Mouse (Mus musculus): Measurements from ENCODE around the gene Skap2. TPM values are rescaled to one million over a fixed set of nuclear protein-coding genes. Genes with fewer than 3 reads are reported as not detected.

The Skap2 gene
- polyA plus RNA-seq, 1 experiment from 2014 or later = 19.1 TPM

GRCm38 (mm10) chr6:52004995-52005394, 7.4 kb downstream of the Skap2 start:
- no peak for ATAC-seq (ENCODE audit: insufficient read depth)
- Histone ChIP-seq H3K4me2 (no peak overlapping the region), H3K36me3 (replicated peaks) (no peaks in the 10 kb centered on the region), H3K27ac (replicated peaks) (no peak overlapping the region), H3K4me1 (replicated peaks) (0 out of 2 replicates have a peak, but pooled peaks cover 7% of the 10 kb centered on the region), H3K4me3 (replicated peaks) (no peak overlapping the region), H3K27me3 (peaks cover 54% of the 10 kb centered on the region), H3K9me3 (replicated peaks) (no peaks in the 10 kb centered on the region), H3K9ac (no peak overlapping the region)
- WGBS (ENCODE audit: insufficient replicate concordance) = 18% methylated on average over 3 of the region's 3 CpGs

DNA sequence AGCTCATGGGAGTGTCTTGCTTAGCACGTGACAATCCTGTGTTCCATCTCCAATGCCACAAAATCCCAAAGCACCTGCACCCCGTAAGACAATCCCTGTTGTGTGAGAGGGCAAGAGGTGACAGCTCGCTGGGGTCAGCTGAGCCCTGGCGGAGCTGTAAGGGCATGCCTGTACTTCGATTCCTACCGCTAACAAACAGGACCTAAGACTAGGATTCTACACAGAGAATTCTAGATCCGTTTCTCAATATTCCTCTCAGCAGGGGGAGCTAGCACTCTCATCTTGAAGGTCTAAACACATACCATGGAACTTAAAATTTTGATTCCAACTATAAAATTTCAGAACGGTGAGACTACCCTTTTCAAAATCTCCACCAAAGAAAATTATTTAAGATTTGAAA, 9.7 kb downstream of the Skap2 start:
- H3K9ac ChIP-seq = no peak overlapping the region
- 0 out of 2 replicates have a peak, but pooled peaks cover 7% of the 10 kb centered on the region for H3K4me1 ChIP-seq (replicated peaks)
- no peak overlapping the region for H3K4me3 ChIP-seq (replicated peaks)
- H3K4me2 ChIP-seq = no peak overlapping the region
- peaks cover 37% of the 10 kb centered on the region for H3K27me3 ChIP-seq
- H3K27ac ChIP-seq (replicated peaks) = no peak overlapping the region
- 53% methylated on average over 8 of the region's 8 CpGs for WGBS (ENCODE audit: insufficient replicate concordance)
- ATAC-seq (ENCODE audit: insufficient read depth) = no peak
- no peaks in the 10 kb centered on the region for H3K9me3 ChIP-seq (replicated peaks)
- H3K36me3 ChIP-seq (replicated peaks) = no peaks in the 10 kb centered on the region

DNA sequence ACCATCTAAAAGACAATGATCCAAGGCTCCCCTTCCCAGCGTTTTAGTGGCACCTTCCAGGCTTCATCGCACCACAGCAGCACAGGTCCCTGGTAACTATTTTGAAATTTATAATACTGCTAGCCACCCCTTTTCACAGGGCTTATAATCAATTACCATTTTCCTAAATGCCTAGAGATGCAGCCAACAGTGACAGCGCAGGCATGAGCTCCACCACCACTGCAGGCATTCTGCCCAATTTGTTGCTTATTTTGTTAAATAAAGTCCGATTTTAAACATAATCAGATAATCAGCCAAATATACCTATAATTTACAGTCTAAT, 13.2 kb downstream of the Skap2 start:
- Histone ChIP-seq H3K9ac (no peak overlapping the region), H3K27me3 (peaks cover 4% of the 10 kb centered on the region), H3K36me3 (replicated peaks) (no peaks in the 10 kb centered on the region), H3K9me3 (replicated peaks) (no peaks in the 10 kb centered on the region), H3K4me3 (replicated peaks) (no peak overlapping the region), H3K27ac (replicated peaks) (no peak overlapping the region), H3K4me1 (replicated peaks) (no peaks in the 10 kb centered on the region), H3K4me2 (no peak overlapping the region)
- ATAC-seq (ENCODE audit: insufficient read depth) = no peak
- 68% methylated on average over 4 of the region's 4 CpGs for WGBS (ENCODE audit: insufficient replicate concordance)

- no peaks in the 10 kb centered on the region for H3K27me3 ChIP-seq
- ATAC-seq (ENCODE audit: insufficient read depth) = no peak
- no peaks in the 10 kb centered on the region for H3K36me3 ChIP-seq (replicated peaks)
- no peak overlapping the region for H3K9ac ChIP-seq
- no peaks in the 10 kb centered on the region for H3K4me1 ChIP-seq (replicated peaks)
- H3K4me3 ChIP-seq (replicated peaks) = no peak overlapping the region
- H3K4me2 ChIP-seq = no peak overlapping the region
- H3K27ac ChIP-seq (replicated peaks) = no peak overlapping the region
- H3K9me3 ChIP-seq (replicated peaks) = no peaks in the 10 kb centered on the region
- WGBS (ENCODE audit: insufficient replicate concordance) = 55% methylated on average over 7 of the region's 7 CpGs
These were observed 13.8 kb downstream of the Skap2 start for GRCm38 (mm10) chr6:51998409-51999156.

- no peak overlapping the region for H3K4me3 ChIP-seq (replicated peaks)
- no peak for ATAC-seq (ENCODE audit: insufficient read depth)
- no peaks in the 10 kb centered on the region for H3K9me3 ChIP-seq (replicated peaks)
- H3K36me3 ChIP-seq (replicated peaks) = no peaks in the 10 kb centered on the region
- H3K27ac ChIP-seq (replicated peaks) = no peak overlapping the region
- WGBS (ENCODE audit: insufficient replicate concordance) = 55% methylated on average over 2 of the region's 2 CpGs
- H3K9ac ChIP-seq = no peak overlapping the region
- no peaks in the 10 kb centered on the region for H3K27me3 ChIP-seq
- H3K4me2 ChIP-seq = no peak overlapping the region
- H3K4me1 ChIP-seq (replicated peaks) = no peaks in the 10 kb centered on the region
These were observed 24.4 kb downstream of the Skap2 start for GRCm38 (mm10) chr6:51987999-51988398.

GRCm38 (mm10) chr6:51977638-51978037, 34.7 kb downstream of the Skap2 start:
- H3K9ac ChIP-seq = no peak overlapping the region
- WGBS (ENCODE audit: insufficient replicate concordance) = 63% methylated on average over 3 of the region's 3 CpGs
- no peak overlapping the region for H3K4me3 ChIP-seq (replicated peaks)
- no peaks in the 10 kb centered on the region for H3K27me3 ChIP-seq
- no peaks in the 10 kb centered on the region for H3K36me3 ChIP-seq (replicated peaks)
- no peak overlapping the region for H3K27ac ChIP-seq (replicated peaks)
- H3K4me2 ChIP-seq = no peak overlapping the region
- no peaks in the 10 kb centered on the region for H3K9me3 ChIP-seq (replicated peaks)
- ATAC-seq (ENCODE audit: insufficient read depth) = no peak
- no peaks in the 10 kb centered on the region for H3K4me1 ChIP-seq (replicated peaks)

DNA sequence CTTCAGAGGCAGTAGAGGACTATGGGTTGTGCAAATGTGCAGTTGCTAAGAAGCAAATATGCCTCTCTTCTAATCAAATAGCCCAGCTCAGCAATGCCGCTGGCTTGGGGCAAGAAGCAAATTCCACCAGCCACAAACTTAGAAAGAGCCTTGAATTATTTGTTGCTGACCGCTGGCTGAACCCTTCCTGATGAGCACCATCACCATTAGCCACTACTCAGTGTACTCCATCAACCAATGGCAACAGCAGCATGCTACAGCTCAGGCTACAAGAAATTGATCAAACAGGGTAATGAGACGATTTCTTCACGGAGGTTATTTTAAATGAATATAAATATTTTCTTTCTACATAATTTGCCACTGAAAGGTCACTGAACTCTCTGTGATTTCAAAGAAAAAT, 36.6 kb downstream of the Skap2 start:
- H3K27ac ChIP-seq (replicated peaks) = no peak overlapping the region
- ATAC-seq (ENCODE audit: insufficient read depth) = no peak
- no peaks in the 10 kb centered on the region for H3K27me3 ChIP-seq
- no peak overlapping the region for H3K9ac ChIP-seq
- H3K4me2 ChIP-seq = no peak overlapping the region
- no peak overlapping the region for H3K4me3 ChIP-seq (replicated peaks)
- H3K9me3 ChIP-seq (replicated peaks) = no peaks in the 10 kb centered on the region
- H3K36me3 ChIP-seq (replicated peaks) = no peaks in the 10 kb centered on the region
- 65% methylated on average over 4 of the region's 4 CpGs for WGBS (ENCODE audit: insufficient replicate concordance)
- H3K4me1 ChIP-seq (replicated peaks) = no peaks in the 10 kb centered on the region

DNA sequence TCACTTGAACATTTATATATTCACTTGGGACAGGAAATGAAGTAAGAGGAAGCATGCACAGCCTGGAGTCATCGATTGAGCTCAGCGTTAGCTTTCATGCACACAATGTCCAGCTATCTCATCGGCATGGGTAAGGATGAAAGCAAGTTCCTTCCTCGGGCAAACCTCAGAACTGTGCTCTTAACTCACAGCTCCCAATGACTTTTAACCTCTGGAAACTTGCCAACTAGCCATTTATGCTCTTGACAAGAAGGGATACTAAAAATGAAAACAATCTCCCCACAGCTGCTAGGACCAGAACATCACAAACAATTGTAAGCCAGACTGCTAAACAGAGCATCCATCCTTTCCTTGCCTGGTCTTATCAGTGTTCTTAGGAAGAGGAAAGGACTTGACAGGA, 53.4 kb downstream of the Skap2 start:
- no peak overlapping the region for H3K27ac ChIP-seq (replicated peaks)
- H3K4me1 ChIP-seq (replicated peaks) = no peaks in the 10 kb centered on the region
- no peaks in the 10 kb centered on the region for H3K9me3 ChIP-seq (replicated peaks)
- ATAC-seq (ENCODE audit: insufficient read depth) = no peak
- no peak overlapping the region for H3K4me3 ChIP-seq (replicated peaks)
- H3K4me2 ChIP-seq = no peak overlapping the region
- 20% methylated on average over 4 of the region's 4 CpGs for WGBS (ENCODE audit: insufficient replicate concordance)
- H3K27me3 ChIP-seq = no peaks in the 10 kb centered on the region
- H3K9ac ChIP-seq = no peak overlapping the region
- no peaks in the 10 kb centered on the region for H3K36me3 ChIP-seq (replicated peaks)

- Histone ChIP-seq H3K4me1 (replicated peaks) (no peaks in the 10 kb centered on the region), H3K27me3 (no peaks in the 10 kb centered on the region), H3K4me3 (replicated peaks) (no peak overlapping the region), H3K9ac (no peak overlapping the region), H3K9me3 (replicated peaks) (no peaks in the 10 kb centered on the region), H3K4me2 (no peak overlapping the region), H3K36me3 (replicated peaks) (no peaks in the 10 kb centered on the region), H3K27ac (replicated peaks) (no peak overlapping the region)
- no peak for ATAC-seq (ENCODE audit: insufficient read depth)
- 35% methylated on average over 4 of the region's 4 CpGs for WGBS (ENCODE audit: insufficient replicate concordance)
These were observed 56.1 kb downstream of the Skap2 start for GRCm38 (mm10) chr6:51956048-51956792.

DNA sequence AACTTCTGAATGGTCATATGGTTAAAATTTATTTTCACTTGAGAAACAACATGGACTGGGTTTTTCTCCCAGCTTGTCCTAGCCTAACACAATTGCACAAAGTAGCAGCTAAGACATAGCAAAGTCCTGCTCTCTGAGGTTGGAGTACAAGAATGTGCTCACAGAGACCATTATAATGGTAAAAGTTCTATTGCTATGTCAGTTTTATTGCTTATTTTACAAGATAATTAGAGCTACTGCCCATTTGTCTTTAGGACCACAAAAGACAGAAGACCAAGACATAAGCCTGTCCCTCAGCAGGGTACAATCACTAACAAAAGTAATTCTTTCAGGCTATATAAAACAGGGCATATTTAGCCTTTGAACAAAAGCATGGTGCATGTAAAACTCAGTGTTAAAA, 64.7 kb downstream of the Skap2 start:
- H3K27me3 ChIP-seq = no peaks in the 10 kb centered on the region
- ATAC-seq (ENCODE audit: insufficient read depth) = no peak
- no peaks in the 10 kb centered on the region for H3K36me3 ChIP-seq (replicated peaks)
- no peak overlapping the region for H3K4me3 ChIP-seq (replicated peaks)
- no peak overlapping the region for H3K27ac ChIP-seq (replicated peaks)
- no peaks in the 10 kb centered on the region for H3K9me3 ChIP-seq (replicated peaks)
- no peak overlapping the region for H3K4me2 ChIP-seq
- H3K9ac ChIP-seq = no peak overlapping the region
- no peaks in the 10 kb centered on the region for H3K4me1 ChIP-seq (replicated peaks)

- no peak for ATAC-seq (ENCODE audit: insufficient read depth)
- Histone ChIP-seq H3K4me1 (replicated peaks) (no peaks in the 10 kb centered on the region), H3K9me3 (replicated peaks) (no peaks in the 10 kb centered on the region), H3K27me3 (no peaks in the 10 kb centered on the region), H3K36me3 (replicated peaks) (no peaks in the 10 kb centered on the region), H3K27ac (replicated peaks) (no peak overlapping the region), H3K4me3 (replicated peaks) (no peak overlapping the region), H3K4me2 (no peak overlapping the region), H3K9ac (no peak overlapping the region)
- WGBS (ENCODE audit: insufficient replicate concordance) = 67% methylated on average over 2 of the region's 2 CpGs
These were observed 67.4 kb downstream of the Skap2 start for GRCm38 (mm10) chr6:51944916-51945315.

- Histone ChIP-seq H3K4me2 (no peak overlapping the region), H3K9ac (no peak overlapping the region), H3K4me3 (replicated peaks) (no peak overlapping the region), H3K36me3 (replicated peaks) (no peaks in the 10 kb centered on the region), H3K4me1 (replicated peaks) (no peaks in the 10 kb centered on the region), H3K27ac (replicated peaks) (no peak overlapping the region), H3K9me3 (replicated peaks) (no peaks in the 10 kb centered on the region), H3K27me3 (no peaks in the 10 kb centered on the region)
- no peak for ATAC-seq (ENCODE audit: insufficient read depth)
- WGBS (ENCODE audit: insufficient replicate concordance) = 32% methylated on average over 4 of the region's 4 CpGs
These were observed 78.4 kb downstream of the Skap2 start for GRCm38 (mm10) chr6:51933998-51934397.
